Mouse (Mus musculus) MEL (cell line): Measurements from ENCODE around the gene Sugp2. TPM values are rescaled to one million over a fixed set of nuclear protein-coding genes. Genes with fewer than 3 reads are reported as not detected.

Source experiments
- DNase-seq: peaks from one replicate; pipeline ENCODE4 v3.0.0; 2011; ENCODE audit warnings: low read depth, low spot score
- H3K27ac ChIP-seq: 2 replicates; pipeline ENCODE4 v1.5.1; 2012; ENCODE audit warnings: low read depth, mild to moderate bottlenecking, control low read depth, low read length, moderate library complexity; ENCODE audit not compliant: control insufficient read depth
- H3K27me3 ChIP-seq, 2 experiments: fragments of 150-350 bp in 1 of 2; sonication (generic) in 1 of 2; 2 replicates each; pipeline ENCODE4 v1.6.1; 2012; ENCODE audit warnings: low read length in 2 of 2, mild to moderate bottlenecking in 2 of 2, improper control_type of control experiment in 1 of 2, moderate library complexity in 1 of 2; ENCODE audit not compliant: insufficient read depth in 2 of 2, control insufficient read depth in 1 of 2
- H3K36me3 ChIP-seq, 2 experiments: 2 replicates each; pipeline ENCODE4 v1.6.1; 2012 to 2014; ENCODE audit warnings: low read length in 2 of 2, improper control_type of control experiment in 1 of 2, inconsistent platforms in 1 of 2, mild to moderate bottlenecking in 1 of 2; ENCODE audit not compliant: insufficient read depth in 2 of 2, control insufficient read depth in 1 of 2
- H3K4me1 ChIP-seq, 2 experiments: fragments of 150-350 bp in 1 of 2; sonication (generic) in 1 of 2; 2 replicates each; pipeline ENCODE4 v1.6.1; 2012; ENCODE audit warnings: low read length in 2 of 2, improper control_type of control experiment in 1 of 2, mild to moderate bottlenecking in 1 of 2; ENCODE audit not compliant: insufficient read depth in 2 of 2, control insufficient read depth in 1 of 2
- H3K4me3 ChIP-seq, 2 experiments: fragments of 150-350 bp in 1 of 2; sonication (generic) in 1 of 2; 2 replicates each; pipeline ENCODE4 v1.5.1; 2012; ENCODE audit warnings: low read depth in 2 of 2, low read length in 2 of 2, mild to moderate bottlenecking in 2 of 2, moderate library complexity in 2 of 2, control low read depth in 1 of 2, improper control_type of control experiment in 1 of 2; ENCODE audit not compliant: control insufficient read depth in 1 of 2, insufficient read depth in 1 of 2
- H3K79me2 ChIP-seq: 2 replicates; pipeline ENCODE4 v1.6.1; 2012; ENCODE audit warnings: mild to moderate bottlenecking, low read length, moderate library complexity; ENCODE audit not compliant: control insufficient read depth, poor library complexity, insufficient read depth
- H3K9ac ChIP-seq: 2 replicates; pipeline ENCODE4 v1.6.1; 2012; ENCODE audit warnings: low read depth, mild to moderate bottlenecking, control low read depth, low read length, moderate library complexity; ENCODE audit not compliant: control insufficient read depth, poor library complexity, severe bottlenecking
- H3K9me3 ChIP-seq: fragments of 150-350 bp; sonication (generic); replicated peaks from 2 replicates; pipeline ENCODE4 v1.6.1; 2012; ENCODE audit warnings: mild to moderate bottlenecking, low read length, improper control_type of control experiment, moderate library complexity; ENCODE audit not compliant: insufficient read depth
- BHLHE40 ChIP-seq: IDR thresholded peaks from 2 replicates; pipeline ENCODE4 v1.6.1; 2012; ENCODE audit warnings: low read depth, mild to moderate bottlenecking, inconsistent platforms, low read length, improper control_type of control experiment, borderline replicate concordance
- E2F4 ChIP-seq: IDR thresholded peaks from 2 replicates; pipeline ENCODE4 v1.6.1; 2011; ENCODE audit warnings: low read depth, low read length, improper control_type of control experiment, borderline replicate concordance
- EP300 ChIP-seq, 2 experiments: IDR thresholded peaks; 2 replicates each; pipeline ENCODE4 v1.6.1; 2011; ENCODE audit warnings: improper control_type of control experiment in 2 of 2, low read length in 2 of 2, low read depth in 1 of 2, mild to moderate bottlenecking in 1 of 2
- ETS1 ChIP-seq: IDR thresholded peaks from 2 replicates; pipeline ENCODE4 v1.6.1; 2012; ENCODE audit warnings: low read depth, mild to moderate bottlenecking, inconsistent platforms, low read length, improper control_type of control experiment, moderate library complexity
- GABPA ChIP-seq: IDR thresholded peaks from 2 replicates; pipeline ENCODE4 v1.6.1; 2012; ENCODE audit warnings: low read depth, mild to moderate bottlenecking, inconsistent platforms, low read length, improper control_type of control experiment, moderate library complexity
- GATA1 ChIP-seq: IDR thresholded peaks from 2 replicates; pipeline ENCODE4 v1.6.1; 2011; ENCODE audit warnings: low read depth, low read length, improper control_type of control experiment
- JUND ChIP-seq: IDR thresholded peaks from 2 replicates; pipeline ENCODE4 v1.6.1; 2011; ENCODE audit warnings: low read depth, mild to moderate bottlenecking, improper control_type of control experiment, low read length
- MAFK ChIP-seq: IDR thresholded peaks from 2 replicates; pipeline ENCODE4 v1.6.1; 2011; ENCODE audit warnings: low read depth, mild to moderate bottlenecking, low read length, improper control_type of control experiment, borderline replicate concordance
- MAX ChIP-seq: IDR thresholded peaks from 2 replicates; pipeline ENCODE4 v1.6.1; 2011; ENCODE audit warnings: low read length, improper control_type of control experiment
- MAZ ChIP-seq: IDR thresholded peaks from 2 replicates; pipeline ENCODE4 v1.6.1; 2012; ENCODE audit warnings: low read depth, mild to moderate bottlenecking, inconsistent platforms, low read length, improper control_type of control experiment
- MEF2A ChIP-seq: IDR thresholded peaks from 2 replicates; pipeline ENCODE4 v1.6.1; 2014; ENCODE audit warnings: low read depth, mild to moderate bottlenecking, inconsistent platforms, low read length, improper control_type of control experiment; ENCODE audit not compliant: poor library complexity, insufficient replicate concordance, severe bottlenecking; ENCODE audit errors: extremely low read depth
- MYB ChIP-seq: IDR thresholded peaks from 2 replicates; pipeline ENCODE4 v1.6.1; 2011; ENCODE audit warnings: mild to moderate bottlenecking, low read depth, low read length, improper control_type of control experiment
- MYC ChIP-seq: IDR thresholded peaks from 2 replicates; pipeline ENCODE4 v1.6.1; 2011; ENCODE audit warnings: low read depth, mild to moderate bottlenecking, low read length, improper control_type of control experiment, moderate library complexity
- NRF1 ChIP-seq: IDR thresholded peaks from 2 replicates; pipeline ENCODE4 v1.6.1; 2014; ENCODE audit warnings: low read depth, mild to moderate bottlenecking, inconsistent platforms, low read length, improper control_type of control experiment, moderate library complexity; ENCODE audit not compliant: poor library complexity, insufficient read depth, severe bottlenecking
- POLR2A ChIP-seq, 2 experiments: IDR thresholded peaks; 2 replicates each; pipeline ENCODE4 v1.6.1; 2011 to 2012; ENCODE audit warnings: low read length in 2 of 2, mild to moderate bottlenecking in 2 of 2, control low read depth in 1 of 2, improper control_type of control experiment in 1 of 2, low read depth in 1 of 2, moderate library complexity in 1 of 2; ENCODE audit not compliant: control insufficient read depth in 1 of 2, insufficient read depth in 1 of 2, poor library complexity in 1 of 2
- SIN3A ChIP-seq: IDR thresholded peaks from 2 replicates; pipeline ENCODE4 v1.6.1; 2012; ENCODE audit warnings: low read length, improper control_type of control experiment, inconsistent platforms
- TAL1 ChIP-seq: IDR thresholded peaks from 2 replicates; pipeline ENCODE4 v1.6.1; 2012; ENCODE audit warnings: mild to moderate bottlenecking, inconsistent platforms, low read length, moderate library complexity, mixed read lengths
- TBP ChIP-seq: IDR thresholded peaks from 2 replicates; pipeline ENCODE4 v1.8.0; 2011; ENCODE audit warnings: low read depth, low read length, improper control_type of control experiment
- TCF12 ChIP-seq: IDR thresholded peaks from 2 replicates; pipeline ENCODE4 v1.6.1; 2014; ENCODE audit warnings: low read depth, mild to moderate bottlenecking, inconsistent platforms, low read length, improper control_type of control experiment, moderate library complexity
- ZC3H11A ChIP-seq: IDR thresholded peaks from 2 replicates; pipeline ENCODE4 v1.6.1; 2012; ENCODE audit warnings: low read depth, mild to moderate bottlenecking, inconsistent platforms, low read length, improper control_type of control experiment
- ZKSCAN1 ChIP-seq: IDR thresholded peaks from 2 replicates; pipeline ENCODE4 v1.6.1; 2012; ENCODE audit warnings: low read depth, mild to moderate bottlenecking, inconsistent platforms, low read length, improper control_type of control experiment, moderate library complexity
- ZMIZ1 ChIP-seq: IDR thresholded peaks from 2 replicates; pipeline ENCODE4 v1.6.1; 2012; ENCODE audit warnings: low read depth, mild to moderate bottlenecking, inconsistent platforms, low read length, improper control_type of control experiment, moderate library complexity
- polyA plus RNA-seq, 2 experiments: library from polyadenylated mRNA; stranded (reverse) in 1 of 2; unstranded in 1 of 2; fragments of >175 nt in 1 of 2; fragments of >200 nt in 1 of 2; gene quantifications; 2 replicates each; pipeline versions ENCODE4 v1.2.1 to v1.2.4; 2012; ENCODE audit warnings: low replicate concordance in 2 of 2, low read depth in 1 of 2; ENCODE audit not compliant: insufficient read length in 2 of 2, insufficient read depth in 1 of 2, missing spikeins in 1 of 2
- total RNA-seq: library from RNA; depleted of rRNA; stranded (reverse); fragments of 300-350 nt; gene quantifications from 2 replicates; pipeline ENCODE4 v1.2.3, GENCODE M21; 2012

Gene Sugp2
- total and polyA plus RNA-seq, 3 experiments = 23.9 to 27.4 TPM; not detected in 1

DNA sequence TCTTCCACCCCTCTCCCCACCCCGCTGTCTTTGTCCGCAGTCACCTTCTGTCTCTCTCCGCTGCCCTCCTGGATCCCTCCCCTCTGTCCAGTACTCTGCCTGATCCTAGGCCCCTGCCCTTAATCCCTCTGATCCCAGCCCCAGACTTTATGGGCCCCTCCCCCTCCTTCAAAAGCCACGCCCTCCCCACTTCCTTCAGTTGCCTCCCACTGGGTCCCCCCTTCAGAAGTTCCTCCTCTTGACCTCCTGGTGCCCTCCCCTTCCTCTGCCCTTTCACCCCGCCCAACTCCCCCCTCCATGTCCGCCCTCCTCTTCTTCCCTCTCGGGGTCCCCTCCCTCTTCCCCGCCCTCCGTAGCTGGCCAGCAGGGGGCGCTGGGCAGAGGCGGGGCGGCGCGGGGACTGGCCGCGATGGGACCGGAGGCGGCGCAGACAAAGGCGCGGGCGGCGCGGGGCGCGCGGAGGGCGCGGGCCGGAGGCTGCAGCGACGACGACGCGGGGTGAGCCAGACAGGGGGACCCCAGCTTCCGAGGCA, 48.6 kb downstream of the Sugp2 start, which contains the start of gene Homer3 (continued):
- TF ChIP-seq NRF1 = peak; percentile 46; the same call in 1 of the 2 replicates
- no peak for TF ChIP-seq ZKSCAN1
- no peak for TF ChIP-seq TBP
- peak; percentile 99 for TF ChIP-seq MAZ

DNA sequence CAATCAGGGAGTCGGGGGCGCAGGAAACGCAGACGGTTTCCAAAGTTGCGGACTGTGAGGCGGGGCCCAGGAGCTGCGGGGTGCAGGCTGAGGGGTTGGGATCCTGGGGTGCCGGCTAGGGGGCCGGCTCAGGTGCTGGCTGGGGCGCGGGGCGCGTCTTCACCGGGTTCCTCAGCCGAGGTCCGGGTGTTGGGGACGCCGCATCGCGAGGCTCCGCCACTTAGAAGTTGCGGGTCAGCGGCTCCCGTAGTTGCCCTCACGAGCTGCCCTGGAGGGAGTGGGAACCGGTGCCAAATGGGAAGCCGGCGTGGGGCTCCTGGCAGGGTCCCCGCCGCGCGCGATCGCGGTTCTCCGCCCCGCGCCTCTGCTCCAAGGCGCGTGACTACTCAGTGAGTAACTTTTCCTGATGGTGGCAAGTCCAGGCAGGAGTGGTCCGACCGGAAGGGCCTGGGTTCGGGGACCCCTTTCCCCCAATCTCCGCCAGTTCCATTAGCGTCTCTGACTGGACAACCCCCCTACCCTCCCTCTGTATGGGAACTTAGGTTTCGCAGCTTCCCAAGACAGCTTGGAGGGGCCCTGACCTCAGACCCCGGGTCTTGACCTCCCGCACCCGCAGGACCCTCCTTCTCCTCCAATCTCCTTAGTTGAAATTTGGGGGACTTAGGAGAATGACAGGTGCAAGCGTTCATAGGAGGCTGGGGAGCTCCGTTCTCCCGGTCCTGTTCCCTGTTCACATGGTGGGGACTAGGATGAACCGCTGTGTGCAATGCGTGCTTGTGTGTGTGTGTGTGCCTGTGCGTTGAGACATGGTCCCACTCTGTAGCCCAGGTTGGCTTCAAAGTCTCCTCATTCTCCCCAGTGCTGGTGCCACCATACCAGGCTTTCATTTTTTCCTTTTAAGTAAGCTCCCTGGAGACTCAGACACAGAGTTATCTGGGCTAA, 49.4 kb downstream of the Sugp2 start:
- Histone ChIP-seq H3K27ac (peak overlapping the region; percentile 39; the same call in 1 of the 2 replicates), H3K36me3 (peaks cover 0 to 2% of the 10 kb centered on the region in 2 experiments; a peak in 2 of 4 replicates), H3K79me2 (peaks cover 5% of the 10 kb centered on the region; the same call in 1 of the 2 replicates), H3K4me1 (peaks cover 0 to 10% of the 10 kb centered on the region in 2 experiments; a peak in 3 of 4 replicates), H3K27me3 (no peaks in the 10 kb centered on the region), H3K4me3 (peak overlapping the region; percentile 89 to 90), H3K9ac (peak overlapping the region; percentile 97), H3K9me3 (no peaks in the 10 kb centered on the region)
- TF ChIP-seq POLR2A (IDR thresholded peaks at IDR 0.05; ENCODE audit: control insufficient read depth in 1 of 2, insufficient read depth in 1 of 2, low read depth in 1 of 2, low read length in 2 of 2, poor library complexity in 1 of 2) = 0 out of 4 replicates have a peak, but pooled peaks of 1 of the 2 experiments have one; percentile 8
- TF ChIP-seq GABPA = no peak
- DNase-seq = peak; percentile 41

DNA sequence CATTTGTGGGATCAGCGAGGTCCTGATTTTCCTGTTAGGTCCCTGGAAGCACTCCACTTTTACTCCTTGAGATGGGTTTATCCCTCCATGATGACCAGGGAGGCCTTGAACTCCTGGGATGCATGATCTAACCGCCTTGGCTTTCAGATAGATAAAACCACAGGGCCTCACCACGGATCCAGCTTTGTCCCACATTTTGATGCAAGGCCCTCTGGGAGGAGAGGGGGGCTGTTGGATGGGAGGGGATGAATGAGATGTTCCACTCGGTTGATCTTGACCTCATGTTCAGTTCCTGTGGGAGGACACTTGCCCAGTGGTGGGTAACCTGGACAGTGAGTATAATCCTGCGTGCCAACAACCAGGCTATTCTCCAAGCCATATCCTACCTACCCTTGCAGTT, 50.4 kb downstream of the Sugp2 start:
- no peak for DNase-seq
- no peak overlapping the region for H3K4me3 ChIP-seq

More for the DNA sequence above, 50.4 kb downstream of the Sugp2 start:
- Histone ChIP-seq H3K36me3 (peaks cover 0 to 2% of the 10 kb centered on the region in 2 experiments; a peak in 2 of 4 replicates), H3K27me3 (no peaks in the 10 kb centered on the region), H3K9me3 (no peaks in the 10 kb centered on the region), H3K4me1 (peaks cover 0 to 10% of the 10 kb centered on the region in 2 experiments; a peak in 3 of 4 replicates), H3K79me2 (peaks cover 5% of the 10 kb centered on the region; the same call in 1 of the 2 replicates), H3K9ac (no peak overlapping the region), H3K27ac (no peak overlapping the region)
- no peak for TF ChIP-seq TAL1
- no peak for TF ChIP-seq JUND
- TF ChIP-seq TCF12 = no peak
- no peak for TF ChIP-seq GATA1
- TF ChIP-seq MAFK = no peak
- TF ChIP-seq MEF2A = no peak
- no peak for TF ChIP-seq TBP
- TF ChIP-seq SIN3A = no peak
- TF ChIP-seq ZMIZ1 = no peak
- no peak for TF ChIP-seq ZC3H11A
- no peak for TF ChIP-seq ETS1
- TF ChIP-seq MAX = no peak
- TF ChIP-seq EP300 (IDR thresholded peaks at IDR 0.05; ENCODE audit: low read depth in 1 of 2, low read length in 2 of 2) = no peak
- TF ChIP-seq MAZ = no peak
- no peak for TF ChIP-seq ZKSCAN1
- no peak for TF ChIP-seq MYC
- no peak for TF ChIP-seq MYB
- no peak for TF ChIP-seq E2F4
- TF ChIP-seq BHLHE40 = no peak
